Mouse (Mus musculus): ENCODE results near the gene Pmpcb. TPM values are rescaled to one million over a fixed set of nuclear protein-coding genes. Genes with fewer than 3 reads are reported as not detected.
"Not testable (repeated sequence)": the region's sequence is repeated elsewhere in the genome, so short reads cannot be mapped to it uniquely, and the experiment has no call there.

Gene Pmpcb
- polyA plus RNA-seq, 1 experiment from 2014 or later = 168 TPM

GRCm38 (mm10) chr5:21702009-21702364, 35.0 kb upstream of the Pmpcb start:
- H3K36me3 ChIP-seq (ENCODE audit: control insufficient read depth, insufficient read depth) = no peaks in the 10 kb centered on the region
- H3K4me3 ChIP-seq (ENCODE audit: low read length) = peak overlapping the region; percentile 78
- no peaks in the 10 kb centered on the region for H3K9me3 ChIP-seq (replicated peaks; ENCODE audit: control insufficient read depth, low read length)
- H3K9ac ChIP-seq (ENCODE audit: low read length) = peak overlapping the region; percentile 79
- peak overlapping the region; percentile 94 for H3K27ac ChIP-seq (ENCODE audit: low read length)
- H3K4me1 ChIP-seq (ENCODE audit: control insufficient read depth, insufficient read depth, low read length) = peaks cover 20% of the 10 kb centered on the region
- WGBS = 59% methylated on average over 2 of the region's 2 CpGs
- H3K4me2 ChIP-seq (ENCODE audit: low read depth, low read length) = peak overlapping the region; percentile 70
- no peak for ATAC-seq (replicated peaks; ENCODE audit: extremely low read depth, insufficient read depth, low FRiP score)
- H3K27me3 ChIP-seq (ENCODE audit: control insufficient read depth, insufficient read depth, low read length) = no peaks in the 10 kb centered on the region

DNA sequence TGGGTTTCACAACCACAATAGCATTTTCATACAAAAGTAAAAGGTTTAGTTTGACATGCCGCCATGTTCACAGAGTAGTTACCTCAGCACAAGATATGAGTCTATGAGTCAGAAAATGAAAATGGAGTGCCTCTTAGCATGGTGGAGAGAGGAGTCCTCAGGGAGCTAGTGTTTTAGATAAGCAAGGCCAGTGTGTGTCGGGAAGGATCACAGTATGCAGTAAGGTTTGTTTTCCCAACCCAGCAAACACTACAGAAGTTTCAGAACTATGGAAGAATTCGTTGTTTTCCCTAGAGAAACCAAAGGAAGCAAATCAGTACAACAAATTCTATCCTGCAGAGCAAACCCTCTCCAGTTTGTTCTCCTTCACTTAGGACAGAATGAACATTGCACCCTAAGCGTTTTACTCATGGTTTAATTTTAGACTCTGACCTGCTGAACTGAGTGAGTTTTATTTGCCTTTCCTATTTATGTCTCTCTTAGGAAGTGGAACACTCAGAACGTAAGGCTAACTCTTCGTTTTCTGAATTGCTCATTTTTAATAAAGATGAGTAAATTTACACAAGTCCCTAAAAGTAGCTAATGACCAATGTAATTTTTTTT, 34.0 kb upstream of the Pmpcb start:
- H3K4me2 ChIP-seq (ENCODE audit: low read depth, low read length) = peak overlapping the region; percentile 21; the same call in 1 of the 2 replicates
- no peak for ATAC-seq (replicated peaks; ENCODE audit: extremely low read depth, insufficient read depth, low FRiP score)
- peaks cover 21% of the 10 kb centered on the region for H3K4me1 ChIP-seq (ENCODE audit: control insufficient read depth, insufficient read depth, low read length)
- H3K9me3 ChIP-seq (replicated peaks; ENCODE audit: control insufficient read depth, low read length) = no peaks in the 10 kb centered on the region
- peak overlapping the region; percentile 93 for H3K27ac ChIP-seq (ENCODE audit: low read length)
- no peaks in the 10 kb centered on the region for H3K27me3 ChIP-seq (ENCODE audit: control insufficient read depth, insufficient read depth, low read length)
- no peak overlapping the region for H3K4me3 ChIP-seq (ENCODE audit: low read length)
- no peaks in the 10 kb centered on the region for H3K36me3 ChIP-seq (ENCODE audit: control insufficient read depth, insufficient read depth)
- no peak overlapping the region for H3K9ac ChIP-seq (ENCODE audit: low read length)
- WGBS = 24% methylated on average over 6 of the region's 6 CpGs

GRCm38 (mm10) chr5:21703708-21704107, 33.2 kb upstream of the Pmpcb start:
- Histone ChIP-seq H3K4me2 (ENCODE audit: low read depth, low read length) (no peak overlapping the region), H3K9me3 (replicated peaks; ENCODE audit: control insufficient read depth, low read length) (no peaks in the 10 kb centered on the region), H3K4me1 (ENCODE audit: control insufficient read depth, insufficient read depth, low read length) (peaks cover 21% of the 10 kb centered on the region), H3K27me3 (ENCODE audit: control insufficient read depth, insufficient read depth, low read length) (no peaks in the 10 kb centered on the region), H3K9ac (ENCODE audit: low read length) (no peak overlapping the region), H3K4me3 (ENCODE audit: low read length) (no peak overlapping the region), H3K27ac (ENCODE audit: low read length) (no peak overlapping the region), H3K36me3 (ENCODE audit: control insufficient read depth, insufficient read depth) (no peaks in the 10 kb centered on the region)
- 56% methylated on average over 3 of the region's 3 CpGs for WGBS
- ATAC-seq (replicated peaks; ENCODE audit: extremely low read depth, insufficient read depth, low FRiP score) = no peak

GRCm38 (mm10) chr5:21706546-21706945, 30.4 kb upstream of the Pmpcb start:
- Histone ChIP-seq H3K36me3 (ENCODE audit: control insufficient read depth, insufficient read depth) (no peaks in the 10 kb centered on the region), H3K4me3 (ENCODE audit: low read length) (no peak overlapping the region), H3K4me2 (ENCODE audit: low read depth, low read length) (no peak overlapping the region), H3K27ac (ENCODE audit: low read length) (peak overlapping the region; percentile 55), H3K9ac (ENCODE audit: low read length) (no peak overlapping the region), H3K9me3 (replicated peaks; ENCODE audit: control insufficient read depth, low read length) (no peaks in the 10 kb centered on the region), H3K4me1 (ENCODE audit: control insufficient read depth, insufficient read depth, low read length) (peaks cover 21% of the 10 kb centered on the region), H3K27me3 (ENCODE audit: control insufficient read depth, insufficient read depth, low read length) (no peaks in the 10 kb centered on the region)
- WGBS = 63% methylated on average over 4 of the region's 4 CpGs
- no peak for ATAC-seq (replicated peaks; ENCODE audit: extremely low read depth, insufficient read depth, low FRiP score)

GRCm38 (mm10) chr5:21708011-21708410, 28.9 kb upstream of the Pmpcb start:
- not testable (repeated sequence) for H3K4me3 ChIP-seq (ENCODE audit: low read length); H3K9me3 ChIP-seq (replicated peaks; ENCODE audit: control insufficient read depth, low read length); H3K36me3 ChIP-seq (ENCODE audit: control insufficient read depth, insufficient read depth); H3K9ac ChIP-seq (ENCODE audit: low read length); H3K27me3 ChIP-seq (ENCODE audit: control insufficient read depth, insufficient read depth, low read length); H3K4me2 ChIP-seq (ENCODE audit: low read depth, low read length); ATAC-seq (replicated peaks; ENCODE audit: extremely low read depth, insufficient read depth, low FRiP score); H3K27ac ChIP-seq (ENCODE audit: low read length)
- H3K4me1 ChIP-seq (ENCODE audit: control insufficient read depth, insufficient read depth, low read length) = peaks cover 12% of the 10 kb centered on the region; the same call in 1 of the 2 replicates
- WGBS = 69% methylated on average over 8 of the region's 8 CpGs

DNA sequence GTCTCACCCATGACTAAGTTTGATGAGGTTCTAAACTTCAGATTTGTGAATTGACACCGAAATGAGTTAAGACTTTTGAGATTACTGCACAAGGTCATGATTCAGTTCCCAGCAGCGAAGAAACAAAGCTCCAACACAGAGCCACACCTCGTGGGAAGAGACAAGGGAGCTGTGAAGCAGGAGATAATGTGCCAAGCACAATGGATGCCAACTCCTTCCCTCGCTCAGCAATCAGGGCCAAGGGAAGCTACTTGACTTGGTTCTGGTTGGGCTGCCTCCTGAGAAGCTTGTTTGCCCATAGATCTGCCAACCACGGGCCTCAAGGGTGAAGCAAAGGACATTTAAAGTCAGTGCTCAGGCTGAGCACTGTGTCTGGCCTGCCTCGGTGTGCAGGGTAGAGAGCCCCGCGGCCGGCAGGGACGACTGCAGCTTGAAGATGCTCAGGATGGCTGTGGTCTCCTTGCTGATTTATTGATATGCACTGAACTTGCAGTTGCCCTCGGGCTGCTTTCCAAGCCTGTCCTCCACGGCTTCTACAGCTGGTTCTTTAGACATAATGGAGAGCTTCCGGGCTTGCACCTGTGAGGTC, 24.7 kb upstream of the Pmpcb start:
- no peaks in the 10 kb centered on the region for H3K27me3 ChIP-seq (ENCODE audit: control insufficient read depth, insufficient read depth, low read length)
- 67% methylated on average over 13 of the region's 13 CpGs for WGBS

GRCm38 (mm10) chr5:21714447-21714846, 22.5 kb upstream of the Pmpcb start:
- no peak for ATAC-seq (replicated peaks; ENCODE audit: extremely low read depth, insufficient read depth, low FRiP score)
- H3K27me3 ChIP-seq (ENCODE audit: control insufficient read depth, insufficient read depth, low read length) = no peaks in the 10 kb centered on the region
- H3K27ac ChIP-seq (ENCODE audit: low read length) = no peak overlapping the region
- no peak overlapping the region for H3K4me2 ChIP-seq (ENCODE audit: low read depth, low read length)
- H3K36me3 ChIP-seq (ENCODE audit: control insufficient read depth, insufficient read depth) = no peaks in the 10 kb centered on the region
- WGBS = 86% methylated on average over 4 of the region's 4 CpGs
- H3K9ac ChIP-seq (ENCODE audit: low read length) = no peak overlapping the region
- no peaks in the 10 kb centered on the region for H3K9me3 ChIP-seq (replicated peaks; ENCODE audit: control insufficient read depth, low read length)
- H3K4me1 ChIP-seq (ENCODE audit: control insufficient read depth, insufficient read depth, low read length) = no peaks in the 10 kb centered on the region
- no peak overlapping the region for H3K4me3 ChIP-seq (ENCODE audit: low read length)

More for the DNA sequence above, 24.7 kb upstream of the Pmpcb start:
- Histone ChIP-seq H3K4me1 (ENCODE audit: control insufficient read depth, insufficient read depth, low read length) (no peaks in the 10 kb centered on the region), H3K9me3 (replicated peaks; ENCODE audit: control insufficient read depth, low read length) (no peaks in the 10 kb centered on the region), H3K9ac (ENCODE audit: low read length) (no peak overlapping the region), H3K27ac (ENCODE audit: low read length) (no peak overlapping the region), H3K4me2 (ENCODE audit: low read depth, low read length) (no peak overlapping the region), H3K4me3 (ENCODE audit: low read length) (no peak overlapping the region), H3K36me3 (ENCODE audit: control insufficient read depth, insufficient read depth) (no peaks in the 10 kb centered on the region)
- ATAC-seq (replicated peaks; ENCODE audit: extremely low read depth, insufficient read depth, low FRiP score) = no peak

DNA sequence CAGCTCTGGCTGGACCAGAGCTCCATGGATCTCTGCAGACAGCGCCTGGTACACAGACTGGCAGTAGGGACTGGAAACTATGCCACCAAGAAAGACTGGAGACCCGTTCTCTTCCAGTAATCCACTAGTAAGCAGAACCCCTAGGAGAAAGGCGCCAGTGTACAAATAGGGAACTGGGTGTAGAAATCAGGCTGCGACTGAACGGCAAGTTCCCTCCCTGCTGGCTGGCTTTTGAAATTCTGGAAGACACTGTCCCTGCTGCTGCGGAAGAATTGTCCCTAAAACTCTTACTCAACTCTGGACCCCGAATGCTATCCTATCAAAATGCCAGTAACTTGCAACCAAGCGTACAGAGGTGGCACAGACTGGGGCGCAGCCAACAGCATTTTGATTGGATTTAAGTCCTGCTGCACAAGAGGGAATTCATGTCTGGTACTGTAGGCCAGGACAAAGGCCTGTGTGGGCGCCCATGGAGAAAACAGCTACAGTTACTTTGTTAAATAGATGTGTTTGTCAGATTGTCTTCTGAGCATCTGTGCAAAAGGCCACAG, 19.7 kb upstream of the Pmpcb start:
- 87% methylated on average over 10 of the region's 10 CpGs for whole genome bisulfite sequencing
- H3K4me2 ChIP-seq (ENCODE audit: low read depth, low read length) = no peak overlapping the region

DNA sequence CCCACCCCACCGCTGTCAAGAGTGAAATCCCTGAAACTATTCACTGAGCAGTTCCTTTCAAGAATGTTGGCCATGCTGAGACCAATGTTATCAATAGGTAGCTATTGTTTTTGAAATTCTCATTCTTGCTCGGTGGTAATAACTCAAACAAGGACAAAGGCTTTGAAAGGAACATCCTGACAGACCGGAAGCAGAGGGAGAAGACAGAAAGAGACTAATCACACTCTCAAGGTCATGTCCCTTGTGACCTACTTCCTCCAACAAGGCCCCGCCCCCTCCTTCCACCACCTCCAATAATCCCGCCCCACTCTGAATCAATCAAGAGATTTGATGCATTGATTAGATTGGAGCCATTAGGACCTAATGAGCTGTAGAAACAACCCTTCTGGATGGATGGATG, 18.4 kb upstream of the Pmpcb start:
- no peaks in the 10 kb centered on the region for H3K36me3 ChIP-seq (ENCODE audit: control insufficient read depth, insufficient read depth)
- no peak overlapping the region for H3K27ac ChIP-seq (ENCODE audit: low read length)
- no peaks in the 10 kb centered on the region for H3K9me3 ChIP-seq (replicated peaks; ENCODE audit: control insufficient read depth, low read length)
- no peaks in the 10 kb centered on the region for H3K4me1 ChIP-seq (ENCODE audit: control insufficient read depth, insufficient read depth, low read length)
- H3K4me2 ChIP-seq (ENCODE audit: low read depth, low read length) = no peak overlapping the region
- H3K9ac ChIP-seq (ENCODE audit: low read length) = no peak overlapping the region
- WGBS = 81% methylated on average over 5 of the region's 5 CpGs
- H3K27me3 ChIP-seq (ENCODE audit: control insufficient read depth, insufficient read depth, low read length) = no peaks in the 10 kb centered on the region
- no peak overlapping the region for H3K4me3 ChIP-seq (ENCODE audit: low read length)
- ATAC-seq (replicated peaks; ENCODE audit: extremely low read depth, insufficient read depth, low FRiP score) = no peak

More for the DNA sequence above, 19.7 kb upstream of the Pmpcb start:
- no peaks in the 10 kb centered on the region for H3K36me3 ChIP-seq (ENCODE audit: control insufficient read depth, insufficient read depth)
- H3K9ac ChIP-seq (ENCODE audit: low read length) = no peak overlapping the region
- no peaks in the 10 kb centered on the region for H3K9me3 ChIP-seq (replicated peaks; ENCODE audit: control insufficient read depth, low read length)
- H3K27ac ChIP-seq (ENCODE audit: low read length) = no peak overlapping the region
- H3K4me1 ChIP-seq (ENCODE audit: control insufficient read depth, insufficient read depth, low read length) = no peaks in the 10 kb centered on the region
- H3K4me3 ChIP-seq (ENCODE audit: low read length) = no peak overlapping the region
- H3K27me3 ChIP-seq (ENCODE audit: control insufficient read depth, insufficient read depth, low read length) = no peaks in the 10 kb centered on the region
- no peak for ATAC-seq (replicated peaks; ENCODE audit: extremely low read depth, insufficient read depth, low FRiP score)

Data from heart, embryonic 16.5 days (tissue).